Mouse (Mus musculus) kidney, adult 18-20 months (tissue): ENCODE results near the gene Epsti1.
A peak's percentile ranks its signal among the peaks of the same experiment; 100 is the strongest.
"Not testable (repeated sequence)": the region's sequence is repeated elsewhere in the genome, so short reads cannot be mapped to it uniquely, and the experiment has no call there.

Source experiments
- DNase-seq: peaks from one replicate; pipeline ENCODE4 v3.0.0; 2021

Gene Epsti1

GRCm38 (mm10) chr14:77904171-77904762 is at the start of gene Epsti1:
Gene Epsti1 (plus strand): TSS chr14:77904239.
- peak; percentile 13 for DNase-seq

- no peak for DNase-seq
Observed at GRCm38 (mm10) chr14:77859894-77860293, 44.1 kb upstream of the Epsti1 start.

- no peak for DNase-seq
Observed at GRCm38 (mm10) chr14:77860841-77861560, 43.0 kb upstream of the Epsti1 start.

- no peak for DNase-seq
Observed at GRCm38 (mm10) chr14:77864051-77864450, 40.0 kb upstream of the Epsti1 start.

GRCm38 (mm10) chr14:77864510-77864909 is 39.5 kb upstream of the Epsti1 start:
- no peak for DNase-seq

- DNase-seq: no peak
Observed at GRCm38 (mm10) chr14:77867601-77868000, 36.4 kb upstream of the Epsti1 start.

GRCm38 (mm10) chr14:77870926-77871325 is 33.1 kb upstream of the Epsti1 start:
- DNase-seq: no peak

GRCm38 (mm10) chr14:77871380-77871975 is 32.6 kb upstream of the Epsti1 start:
- DNase-seq: no peak

GRCm38 (mm10) chr14:77874304-77875241 is 29.5 kb upstream of the Epsti1 start, which contains the start of gene Dnajc15:
Gene Dnajc15 (minus strand): TSS chr14:77875125.
- DNase-seq: peak; percentile 94

- no peak for DNase-seq
Observed at GRCm38 (mm10) chr14:77876199-77876598, 27.8 kb upstream of the Epsti1 start.

GRCm38 (mm10) chr14:77877876-77878275 is 26.2 kb upstream of the Epsti1 start:
- not testable (repeated sequence) for DNase-seq

- no peak for DNase-seq
Observed at GRCm38 (mm10) chr14:77881998-77882397, 22.0 kb upstream of the Epsti1 start.

GRCm38 (mm10) chr14:77882669-77883068 is 21.4 kb upstream of the Epsti1 start:
- DNase-seq: no peak

GRCm38 (mm10) chr14:77886376-77886775 is 17.7 kb upstream of the Epsti1 start:
- DNase-seq: no peak

- DNase-seq: no peak
Observed at GRCm38 (mm10) chr14:77886941-77887340, 17.1 kb upstream of the Epsti1 start.

GRCm38 (mm10) chr14:77889911-77890310 is 14.1 kb upstream of the Epsti1 start:
- DNase-seq: no peak

- DNase-seq: no peak
Observed at GRCm38 (mm10) chr14:77895951-77896350, 8.1 kb upstream of the Epsti1 start.

- no peak for DNase-seq
Observed at GRCm38 (mm10) chr14:77902541-77902940, 1.5 kb upstream of the Epsti1 start.

GRCm38 (mm10) chr14:77905466-77905865 is 1.4 kb downstream of the Epsti1 start:
- DNase-seq: no peak

GRCm38 (mm10) chr14:77906586-77906985 is 2.5 kb downstream of the Epsti1 start:
- no peak for DNase-seq

GRCm38 (mm10) chr14:77915776-77916175 is 11.7 kb downstream of the Epsti1 start:
- no peak for DNase-seq

GRCm38 (mm10) chr14:77921641-77922040 is 17.6 kb downstream of the Epsti1 start:
- DNase-seq: no peak
